Mouse (Mus musculus) midbrain, embryonic 11.5 days (tissue): ENCODE measurements at regions not wholly inside any gene's neighbourhood (a gene's known extent, or its start where the extent isn't known, plus 50 kb on each side); places are given as distances from the start of the nearest gene placed in this dataset. TPM values are rescaled to one million over a fixed set of nuclear protein-coding genes. Genes with fewer than 3 reads are reported as not detected.

Experiments used
- ATAC-seq: fragments of 200-750 bp; cut with Nextera tagmentation; 2 replicates; pipeline ENCODE4 v1.8.0; 2017; ENCODE audit warnings: moderate TSS enrichment, moderate library complexity; ENCODE audit not compliant: low FRiP score
- DNase-seq: peaks from one replicate; pipeline ENCODE4 v3.0.0; 2015; ENCODE audit warnings: low spot score; ENCODE audit errors: missing footprints
- H3K27ac ChIP-seq: fragments of 300-500 bp; sonication (generic); 2 replicates; pipeline ENCODE4 v1.5.1; 2014; ENCODE audit warnings: low read depth, low read length
- H3K27me3 ChIP-seq: fragments of 300-500 bp; sonication (generic); 2 replicates; pipeline ENCODE4 v1.6.1; 2014; ENCODE audit warnings: mild to moderate bottlenecking, low read length, moderate library complexity, mixed read lengths; ENCODE audit not compliant: control insufficient read depth, insufficient read depth
- H3K36me3 ChIP-seq: fragments of 300-500 bp; sonication (generic); 2 replicates; pipeline ENCODE4 v1.6.1; 2014; ENCODE audit warnings: mild to moderate bottlenecking, low read length, moderate library complexity, mixed read lengths; ENCODE audit not compliant: control insufficient read depth, insufficient read depth
- H3K4me1 ChIP-seq: fragments of 300-500 bp; sonication (generic); 2 replicates; pipeline ENCODE4 v1.6.1; 2014; ENCODE audit warnings: low read length; ENCODE audit not compliant: control insufficient read depth, insufficient read depth
- H3K4me2 ChIP-seq: fragments of 300-500 bp; sonication (generic); 2 replicates; pipeline ENCODE4 v1.6.1; 2014; ENCODE audit warnings: mild to moderate bottlenecking, moderate library complexity
- H3K4me3 ChIP-seq: fragments of 300-500 bp; sonication (generic); 2 replicates; pipeline ENCODE4 v1.5.1; 2014; ENCODE audit warnings: low read depth, low read length
- H3K9ac ChIP-seq: fragments of 300-500 bp; sonication (generic); 2 replicates; pipeline ENCODE4 v1.6.1; 2014; ENCODE audit warnings: low read length
- H3K9me3 ChIP-seq: fragments of 300-500 bp; sonication (generic); 2 replicates; pipeline ENCODE4 v1.6.1; 2016; ENCODE audit warnings: low read length; ENCODE audit not compliant: control insufficient read depth
- WGBS: fragments of 180-500 bp; shearing (Covaris S2); extraction: QIAGEN DNeasy Blood & Tissue Kit; methylation state at CpG from one replicate; pipeline ENCODE4 v1.1.7; 2014; 5-methylcytosine and 5-hydroxymethylcytosine counted together
- microRNA-seq: library from miRNA; unstranded; fragments of <30 nt; microRNA quantifications from one replicate; pipeline ENCODE4, GENCODE M21; 2017

GRCm38 (mm10) chr5:120358084-120358690 is 73.3 kb upstream of the Lhx5 start:
- 15% methylated on average over 20 of the region's 20 CpGs for WGBS
- Histone ChIP-seq H3K36me3 (no peaks in the 10 kb centered on the region), H3K27me3 (peaks cover 10% of the 10 kb centered on the region; the same call in 1 of the 2 replicates), H3K9ac (no peak overlapping the region), H3K4me1 (no peaks in the 10 kb centered on the region), H3K4me2 (0 out of 2 replicates have a peak overlapping the region, but pooled peaks have one; percentile 9), H3K9me3 (no peaks in the 10 kb centered on the region), H3K4me3 (no peak overlapping the region), H3K27ac (peak overlapping the region; percentile 40)
- DNase-seq (peak; percentile 84), ATAC-seq (peak; percentile 57)

DNA sequence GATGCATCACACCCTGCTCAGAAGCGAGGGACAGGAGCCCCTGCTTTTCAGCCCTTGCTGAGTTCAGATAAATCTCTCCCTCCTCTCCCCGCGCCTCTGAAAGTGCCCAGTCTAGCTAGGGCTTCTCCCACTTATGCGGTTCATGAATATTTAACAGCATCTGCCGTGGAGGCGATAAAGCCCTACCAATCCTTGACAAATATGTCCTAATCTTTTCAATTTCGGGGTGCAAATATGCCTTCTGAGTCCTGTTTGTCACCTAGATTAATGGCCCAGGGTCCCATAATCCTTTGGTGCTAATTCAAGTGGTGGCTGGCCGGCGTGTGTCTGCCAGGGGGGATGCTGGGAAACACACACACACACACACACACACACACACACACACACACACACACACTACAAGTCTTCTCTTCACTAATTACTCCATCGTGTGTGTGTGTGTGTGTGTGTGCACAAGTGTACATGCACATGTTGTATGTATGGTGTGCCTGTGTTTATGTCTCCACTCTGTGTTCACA is 65.5 kb upstream of the Lhx5 start:
- DNase-seq (peak; percentile 91), ATAC-seq (peak; percentile 75)
- H3K4me3 ChIP-seq = no peak overlapping the region
- peaks cover 8% of the 10 kb centered on the region for H3K4me1 ChIP-seq
- peaks cover 3% of the 10 kb centered on the region for H3K27me3 ChIP-seq
- 36% methylated on average over 10 of the region's 10 CpGs for WGBS
- peak overlapping the region; percentile 59; the same call in 1 of the 2 replicates for H3K27ac ChIP-seq
- no peaks in the 10 kb centered on the region for H3K9me3 ChIP-seq
- no peak overlapping the region for H3K4me2 ChIP-seq
- peak overlapping the region; percentile 45 for H3K9ac ChIP-seq
- no peaks in the 10 kb centered on the region for H3K36me3 ChIP-seq

DNA sequence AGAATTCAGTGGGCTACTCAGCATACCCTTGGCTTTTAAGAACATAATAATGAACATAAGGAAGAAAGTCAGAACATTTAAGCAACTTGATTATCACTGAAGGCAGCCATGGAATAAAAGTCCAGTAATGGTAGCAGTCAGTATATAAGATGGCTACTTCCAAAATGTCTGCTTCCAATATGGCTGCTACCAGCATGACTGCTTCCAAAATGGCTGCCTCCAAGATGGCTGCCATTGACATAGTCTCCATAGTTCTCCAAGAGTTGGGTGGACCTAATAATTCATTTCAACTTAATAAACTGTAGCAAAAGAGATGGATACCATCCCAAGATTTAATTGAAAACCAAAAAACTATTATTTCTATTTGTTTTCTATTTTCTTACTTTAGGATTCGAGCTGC is 62.7 kb upstream of the Lhx5 start:
- Histone ChIP-seq H3K4me1 (peaks cover 15% of the 10 kb centered on the region), H3K27ac (no peak overlapping the region), H3K9me3 (no peaks in the 10 kb centered on the region), H3K9ac (no peak overlapping the region), H3K27me3 (no peaks in the 10 kb centered on the region; the same call in 1 of the 2 replicates), H3K4me3 (no peak overlapping the region), H3K4me2 (no peak overlapping the region), H3K36me3 (no peaks in the 10 kb centered on the region)
- WGBS = 88% methylated on average over 1 of the region's 1 CpGs
- DNase-seq = peak; percentile 70
- ATAC-seq = no peak

- Histone ChIP-seq H3K9ac (no peak overlapping the region), H3K9me3 (no peaks in the 10 kb centered on the region), H3K36me3 (no peaks in the 10 kb centered on the region), H3K4me3 (no peak overlapping the region), H3K27me3 (peaks cover 2% of the 10 kb centered on the region; the same call in 1 of the 2 replicates), H3K4me2 (peak overlapping the region; percentile 22; the same call in 1 of the 2 replicates), H3K4me1 (peaks cover 7% of the 10 kb centered on the region), H3K27ac (peak overlapping the region; percentile 22; the same call in 1 of the 2 replicates)
- peak; percentile 63 for ATAC-seq
- DNase-seq = peak; percentile 88
- WGBS = under 1% methylated on average over 15 of the region's 15 CpGs
These were observed 60.2 kb upstream of the Lhx5 start for GRCm38 (mm10) chr5:120371176-120371819.

- DNase-seq (no peak), ATAC-seq (no peak)
- Histone ChIP-seq H3K9me3 (no peaks in the 10 kb centered on the region), H3K4me1 (peaks cover 7% of the 10 kb centered on the region), H3K4me3 (no peak overlapping the region), H3K9ac (no peak overlapping the region), H3K27ac (no peak overlapping the region), H3K4me2 (no peak overlapping the region), H3K27me3 (peaks cover 2% of the 10 kb centered on the region; the same call in 1 of the 2 replicates), H3K36me3 (no peaks in the 10 kb centered on the region)
- WGBS = 88% methylated on average over 7 of the region's 7 CpGs
These were observed 58.1 kb upstream of the Lhx5 start for GRCm38 (mm10) chr5:120373426-120373825.

Small RNAs in the stretch of these regions (microRNA-seq; reads per million reads assigned to microRNA genes)
- gene Gm26474 = not detected
